ENCODE assay signal across 9 mouse cellular contexts in the genomic region with DNA sequence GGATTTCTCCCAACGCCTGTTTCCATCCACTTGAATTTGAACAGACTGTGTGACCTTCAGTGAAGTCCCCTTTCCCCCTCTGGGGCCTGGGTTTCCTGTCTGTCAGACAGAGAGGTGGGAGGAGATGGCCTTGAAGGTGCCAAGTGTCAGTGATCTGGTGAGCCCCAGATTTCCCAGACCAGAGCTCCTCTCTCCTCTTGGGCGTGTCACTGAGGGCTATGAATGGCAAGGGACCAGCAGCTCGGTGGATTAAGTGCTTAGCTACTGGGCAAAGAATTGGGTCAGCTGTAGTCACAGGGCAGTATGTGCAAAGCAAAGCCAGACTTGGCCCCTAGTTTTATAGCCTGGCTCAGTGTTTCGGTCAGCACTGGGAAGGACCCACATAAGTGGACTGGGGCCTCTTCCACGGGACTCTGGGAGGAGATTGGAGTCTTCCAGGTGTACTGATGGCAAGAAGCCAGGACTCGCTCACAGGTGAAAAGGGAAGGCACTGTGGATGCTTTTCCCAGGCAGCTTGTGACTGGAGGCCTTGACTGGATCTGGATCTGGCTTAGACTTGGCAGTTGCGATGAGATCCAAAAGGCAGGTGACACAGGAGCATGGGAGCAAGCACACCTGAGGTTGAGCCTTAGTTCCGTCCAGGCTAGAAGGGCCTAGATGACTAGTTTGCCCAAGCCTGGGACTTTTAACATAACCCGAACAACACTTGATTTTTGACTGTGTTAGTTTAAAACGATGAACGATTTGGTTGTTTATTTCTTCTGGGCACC. TPM values are rescaled to one million over a fixed set of nuclear protein-coding genes. Genes with fewer than 3 reads are reported as not detected.
DNase-seq lines count a peak whose midpoint lies in the region; TF ChIP-seq lines count a peak whose summit lies in the region.
"Had no signal": no experiment of that assay in that cellular context is flagged by ENCODE, and none has a peak within 500 bp of the region (broad histone marks: within the 10 kb centered on the region; RNA-seq: fewer than 3 reads in every experiment).

No protein-coding gene starts in this region.

- no peak for TF ChIP-seq CTCF in kidney, adult 2 months (conservative IDR thresholded peaks at IDR 0.05; ENCODE audit: insufficient read depth, insufficient read length, low read depth, low read length)

- no peaks in the 10 kb centered on the region for H3K27me3 ChIP-seq in kidney, adult 2 months (replicated peaks; ENCODE audit: control insufficient read depth, insufficient read depth, low read length)

- WGBS in kidney, adult 2 months, result 73% methylated on average over 11 of the region's 11 CpGs

- peaks cover 9% of the 10 kb centered on the region; the same call in 1 of the 2 replicates for H3K4me1 ChIP-seq in kidney, adult 2 months (ENCODE audit: control insufficient read depth, insufficient read depth, low read length)

- no peak overlapping the region for H3K4me3 ChIP-seq in kidney, adult 2 months (ENCODE audit: insufficient read depth, low read depth, low read length)
- H3K4me3 ChIP-seq: erythroblast, embryonic 14.5 days had no signal

- no peaks in the 10 kb centered on the region for H3K36me3 ChIP-seq in kidney, adult 2 months (ENCODE audit: control insufficient read depth, insufficient read depth, low read length)

- peak overlapping the region; percentile 36; the same call in 1 of the 2 replicates for H3K27ac ChIP-seq in kidney, adult 2 months (ENCODE audit: insufficient read depth, low read depth, low read length)

- TF ChIP-seq POLR2A in kidney, adult 2 months (IDR thresholded peaks at IDR 0.05; ENCODE audit: low read depth, low read length), result no peak

- no peak for DNase-seq in kidney, adult 2 months
- DNase-seq in kidney, adult 11 months, result no peak
- DNase-seq in 416B (ENCODE audit: low read depth), result peak; percentile 35
- peak; percentile 81 for DNase-seq in gastrocnemius, adult 18-20 months (ENCODE audit: low spot score)
- DNase-seq in induced T-regulatory cell, adult 2 months (ENCODE audit: low read depth), result peak; percentile 74
- DNase-seq in ovary, adult 18-20 months (ENCODE audit: low spot score), result no peak
- no peak for DNase-seq in left cerebral cortex, adult 9 months (ENCODE audit: low spot score in 2 of 2)
- DNase-seq in adrenal gland, adult 2 months, result no peak

RNA-seq across cellular contexts. Expression of a gene that starts 20.1 kb away (rescaled TPM):
- 58.9 and 66.4 TPM in 2 replicates for polyA plus RNA-seq in kidney, adult 2 months (2012; rRNA removed)
- total RNA-seq in gastrocnemius, adult 18-20 months (2021), result 1 to 10 TPM; 4.2 to 8.4 TPM
- total RNA-seq in adrenal gland, adult 2 months (2021), result 10 to 100 TPM; 22.0 to 53.6 TPM
- 25.8 and 26.3 TPM in 2 replicates for polyA plus RNA-seq in adrenal gland, adult 2 months (2012; rRNA removed)

Comparison
In these comparisons a context has a peak if more than half of its experiments do, and no peak if none do; other contexts are left out.
1. DNase-seq: peak in 416B (single experiment), gastrocnemius, adult 18-20 months (single experiment) and induced T-regulatory cell, adult 2 months (single experiment); none in kidney, adult 2 months (single experiment), kidney, adult 11 months (single experiment), ovary, adult 18-20 months (single experiment), left cerebral cortex, adult 9 months (0 of 2) and adrenal gland, adult 2 months (single experiment).